In the genomic region with DNA sequence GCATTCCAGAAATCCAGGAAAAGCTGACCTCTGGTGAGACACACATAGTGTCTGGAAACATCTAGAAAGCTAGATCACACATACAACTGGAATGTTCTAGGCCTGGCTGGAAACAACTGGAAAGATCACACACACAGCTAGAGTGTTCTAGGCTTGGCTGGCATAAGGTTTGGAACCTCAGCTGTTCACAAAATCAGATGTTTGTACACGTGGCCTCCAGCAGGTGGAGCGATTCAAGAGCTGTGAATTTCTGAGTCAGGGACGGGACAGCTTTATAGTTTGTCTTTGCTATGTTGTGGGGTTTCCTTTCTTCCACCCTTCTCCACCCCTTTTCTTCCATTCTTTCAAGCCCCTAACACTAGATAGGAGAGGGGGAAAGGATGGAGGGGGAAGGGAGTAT, we compare ENCODE assay signal across 8 mouse cellular contexts. TPM values are rescaled to one million over a fixed set of nuclear protein-coding genes. Genes with fewer than 3 reads are reported as not detected.
DNase-seq lines count a peak whose midpoint lies in the region; ATAC-seq and TF ChIP-seq lines count a peak whose summit lies in the region.

No protein-coding gene starts in this region.

- peak; percentile 71 for ATAC-seq in forebrain, postnatal 0 days
- peak; percentile 18; the same call in 1 of the 2 replicates for ATAC-seq in intestine, embryonic 16.5 days
- ATAC-seq in megakaryocyte, adult 5-6 weeks (ENCODE audit: poor library complexity, severe bottlenecking), result peak; percentile 73
- ATAC-seq in stomach, embryonic 15.5 days (ENCODE audit: insufficient read depth, low FRiP score, low read depth), result peak; percentile 23; the same call in 1 of the 2 replicates

- H3K27ac ChIP-seq in forebrain, postnatal 0 days (ENCODE audit: low read depth, low read length), result no peak overlapping the region
- H3K27ac ChIP-seq in forebrain, embryonic 10.5 days, result no peak overlapping the region
- H3K27ac ChIP-seq in spleen, adult 2 months (ENCODE audit: insufficient read depth, low read length), result no peak overlapping the region
- H3K27ac ChIP-seq in intestine, embryonic 16.5 days (ENCODE audit: low read length), result no peak overlapping the region
- H3K27ac ChIP-seq in stomach, embryonic 15.5 days, result no peak overlapping the region

- 1% methylated on average over 3 of the region's 3 CpGs for WGBS in forebrain, postnatal 0 days
- 20% methylated on average over 3 of the region's 3 CpGs for WGBS in forebrain, embryonic 10.5 days
- WGBS in spleen, adult 2 months, result 3% methylated on average over 3 of the region's 3 CpGs
- 2% methylated on average over 3 of the region's 3 CpGs for WGBS in intestine, embryonic 16.5 days
- WGBS in stomach, embryonic 15.5 days, result 9% methylated on average over 3 of the region's 3 CpGs

- no peak overlapping the region for H3K9ac ChIP-seq in forebrain, postnatal 0 days
- no peak overlapping the region for H3K9ac ChIP-seq in intestine, embryonic 16.5 days (ENCODE audit: low read depth, low read length)
- H3K9ac ChIP-seq in stomach, embryonic 15.5 days, result no peak overlapping the region

- TF ChIP-seq CTCF in forebrain, postnatal 0 days (IDR thresholded peaks at IDR 0.05; ENCODE audit: low read depth), result peak; percentile 80
- peak; percentile 61; the same call in 1 of the 2 replicates for TF ChIP-seq CTCF in spleen, adult 2 months (IDR thresholded peaks at IDR 0.05; ENCODE audit: extremely low read depth, insufficient read depth, insufficient read length, insufficient replicate concordance)

- H3K27me3 ChIP-seq in forebrain, postnatal 0 days (ENCODE audit: insufficient read depth, low read length), result no peaks in the 10 kb centered on the region
- H3K27me3 ChIP-seq in forebrain, embryonic 10.5 days (ENCODE audit: poor library complexity, severe bottlenecking), result no peaks in the 10 kb centered on the region
- no peaks in the 10 kb centered on the region for H3K27me3 ChIP-seq in spleen, adult 2 months (ENCODE audit: control insufficient read depth, insufficient read depth, low read length)
- H3K27me3 ChIP-seq in intestine, embryonic 16.5 days (replicated peaks; ENCODE audit: control insufficient read depth, insufficient read depth, low read length), result no peaks in the 10 kb centered on the region
- H3K27me3 ChIP-seq in stomach, embryonic 15.5 days (replicated peaks), result no peaks in the 10 kb centered on the region

- H3K4me1 ChIP-seq in forebrain, postnatal 0 days (ENCODE audit: insufficient read depth), result no peaks in the 10 kb centered on the region
- H3K4me1 ChIP-seq in forebrain, embryonic 10.5 days, result no peaks in the 10 kb centered on the region
- H3K4me1 ChIP-seq in spleen, adult 2 months (ENCODE audit: control insufficient read depth, insufficient read depth, insufficient read length), result no peaks in the 10 kb centered on the region
- no peaks in the 10 kb centered on the region for H3K4me1 ChIP-seq in intestine, embryonic 16.5 days (ENCODE audit: control insufficient read depth, insufficient read depth, low read length)
- H3K4me1 ChIP-seq in stomach, embryonic 15.5 days, result 0 out of 2 replicates have a peak, but pooled peaks cover 3% of the 10 kb centered on the region

- no peak overlapping the region for H3K4me2 ChIP-seq in forebrain, postnatal 0 days (ENCODE audit: low read depth)
- no peak overlapping the region for H3K4me2 ChIP-seq in intestine, embryonic 16.5 days (ENCODE audit: low read depth, low read length)
- H3K4me2 ChIP-seq in stomach, embryonic 15.5 days, result no peak overlapping the region

- H3K36me3 ChIP-seq in forebrain, postnatal 0 days (ENCODE audit: insufficient read depth), result no peaks in the 10 kb centered on the region
- peaks cover 11% of the 10 kb centered on the region for H3K36me3 ChIP-seq in forebrain, embryonic 10.5 days (replicated peaks)
- H3K36me3 ChIP-seq in spleen, adult 2 months (ENCODE audit: control insufficient read depth, insufficient read depth, low read length), result no peaks in the 10 kb centered on the region
- H3K36me3 ChIP-seq in intestine, embryonic 16.5 days (ENCODE audit: control insufficient read depth, insufficient read depth, low read length), result no peaks in the 10 kb centered on the region
- H3K36me3 ChIP-seq in stomach, embryonic 15.5 days, result no peaks in the 10 kb centered on the region

- DNase-seq in forebrain, postnatal 0 days, result peak; percentile 82
- DNase-seq in forebrain, embryonic 10.5 days (ENCODE audit: extremely low spot score, low spot score), result no peak
- DNase-seq in spleen, adult 2 months (ENCODE audit: low read depth in 1 of 2, low spot score in 2 of 2), result peak in 1 of 2 experiments; percentile 58
- no peak for DNase-seq in spleen, adult 12 weeks (ENCODE audit: low spot score)
- peak; percentile 74 to 81 for DNase-seq in cerebellum, postnatal 36 days

- no peaks in the 10 kb centered on the region for H3K9me3 ChIP-seq in forebrain, postnatal 0 days (ENCODE audit: low read length)
- no peaks in the 10 kb centered on the region for H3K9me3 ChIP-seq in forebrain, embryonic 10.5 days
- H3K9me3 ChIP-seq in intestine, embryonic 16.5 days (ENCODE audit: control insufficient read depth, low read length), result no peaks in the 10 kb centered on the region
- no peaks in the 10 kb centered on the region for H3K9me3 ChIP-seq in stomach, embryonic 15.5 days

- TF ChIP-seq POLR2A in spleen, adult 2 months (IDR thresholded peaks at IDR 0.05; ENCODE audit: low read depth, low read length), result no peak

- no peak overlapping the region for H3K4me3 ChIP-seq in forebrain, postnatal 0 days (ENCODE audit: low read depth, low read length)
- H3K4me3 ChIP-seq in forebrain, embryonic 10.5 days, result no peak overlapping the region
- no peak overlapping the region for H3K4me3 ChIP-seq in spleen, adult 2 months (ENCODE audit: extremely low read depth, insufficient read depth, insufficient read length)
- no peak overlapping the region for H3K4me3 ChIP-seq in intestine, embryonic 16.5 days (ENCODE audit: low read length)
- no peak overlapping the region for H3K4me3 ChIP-seq in stomach, embryonic 15.5 days (replicated peaks)

RNA-seq across cellular contexts. Expression of a gene that starts 4.7 kb away (rescaled TPM):
- 0.19 and 0.46 TPM in 2 replicates for total RNA-seq in forebrain, postnatal 0 days (2014; rRNA removed)
- polyA plus RNA-seq in forebrain, postnatal 0 days (2015; fragmentation: Nextera tagmentation; extraction: Ambion mirVana), result 0.07 and 0.25 TPM in 2 replicates
- polyA plus RNA-seq in forebrain, embryonic 10.5 days (2016; fragmentation: Nextera tagmentation; extraction: Ambion mirVana), result 0.12 and 0.20 TPM in 2 replicates
- polyA plus RNA-seq in spleen, adult 2 months (2012; rRNA removed), result 0.04 and 0.49 TPM in 2 replicates
- polyA plus RNA-seq in intestine, embryonic 16.5 days (2015; fragmentation: Nextera tagmentation; extraction: Ambion mirVana), result 0.78 and 0.93 TPM in 2 replicates
- not detected in 2 replicates for total RNA-seq in megakaryocyte, adult 5-6 weeks (2015)
- not detected in 2 replicates for total RNA-seq in megakaryocyte, adult 5-6 weeks (2017)
- polyA plus RNA-seq in stomach, embryonic 15.5 days (2015; fragmentation: Nextera tagmentation; extraction: Ambion mirVana), result 1.4 and 1.8 TPM in 2 replicates

RNA-seq across cellular contexts. Expression of a gene that starts 9.6 kb away (rescaled TPM):
- not detected in 2 replicates for total RNA-seq in forebrain, postnatal 0 days (2014; rRNA removed)
- not detected in 2 replicates for polyA plus RNA-seq in forebrain, postnatal 0 days (2015; fragmentation: Nextera tagmentation; extraction: Ambion mirVana)
- polyA plus RNA-seq in forebrain, embryonic 10.5 days (2016; fragmentation: Nextera tagmentation; extraction: Ambion mirVana), result not detected in 2 replicates
- 0.13 TPM in 1 of 2 replicates, not detected in the other for polyA plus RNA-seq in spleen, adult 2 months (2012; rRNA removed)
- polyA plus RNA-seq in intestine, embryonic 16.5 days (2015; fragmentation: Nextera tagmentation; extraction: Ambion mirVana), result not detected in 2 replicates
- total RNA-seq in megakaryocyte, adult 5-6 weeks (2015), result not detected in 2 replicates
- total RNA-seq in megakaryocyte, adult 5-6 weeks (2017), result 0.61 TPM in 1 of 2 replicates, not detected in the other
- polyA plus RNA-seq in stomach, embryonic 15.5 days (2015; fragmentation: Nextera tagmentation; extraction: Ambion mirVana), result not detected in 2 replicates

RNA-seq across cellular contexts. Expression of a gene that starts 10.3 kb away (rescaled TPM):
- 120 and 127 TPM in 2 replicates for total RNA-seq in forebrain, postnatal 0 days (2014; rRNA removed)
- polyA plus RNA-seq in forebrain, postnatal 0 days (2015; fragmentation: Nextera tagmentation; extraction: Ambion mirVana), result 276 and 297 TPM in 2 replicates
- polyA plus RNA-seq in forebrain, embryonic 10.5 days (2016; fragmentation: Nextera tagmentation; extraction: Ambion mirVana), result 247 and 254 TPM in 2 replicates
- 129 and 163 TPM in 2 replicates for polyA plus RNA-seq in spleen, adult 2 months (2012; rRNA removed)
- 178 and 185 TPM in 2 replicates for polyA plus RNA-seq in intestine, embryonic 16.5 days (2015; fragmentation: Nextera tagmentation; extraction: Ambion mirVana)
- 24.6 and 25.0 TPM in 2 replicates for total RNA-seq in megakaryocyte, adult 5-6 weeks (2015)
- total RNA-seq in megakaryocyte, adult 5-6 weeks (2017), result 31.8 and 37.4 TPM in 2 replicates
- polyA plus RNA-seq in stomach, embryonic 15.5 days (2015; fragmentation: Nextera tagmentation; extraction: Ambion mirVana), result 157 and 168 TPM in 2 replicates

RNA-seq across cellular contexts. Expression of a gene that starts 11.6 kb away (rescaled TPM):
- 3.5 and 4.9 TPM in 2 replicates for total RNA-seq in forebrain, postnatal 0 days (2014; rRNA removed)
- polyA plus RNA-seq in forebrain, postnatal 0 days (2015; fragmentation: Nextera tagmentation; extraction: Ambion mirVana), result 1.9 and 3.6 TPM in 2 replicates
- polyA plus RNA-seq in forebrain, embryonic 10.5 days (2016; fragmentation: Nextera tagmentation; extraction: Ambion mirVana), result 6.4 and 7.2 TPM in 2 replicates
- 1.5 and 1.6 TPM in 2 replicates for polyA plus RNA-seq in spleen, adult 2 months (2012; rRNA removed)
- polyA plus RNA-seq in intestine, embryonic 16.5 days (2015; fragmentation: Nextera tagmentation; extraction: Ambion mirVana), result 1.9 and 2.2 TPM in 2 replicates
- total RNA-seq in megakaryocyte, adult 5-6 weeks (2015), result 15.5 and 18.3 TPM in 2 replicates
- 14.2 and 16.0 TPM in 2 replicates for total RNA-seq in megakaryocyte, adult 5-6 weeks (2017)
- polyA plus RNA-seq in stomach, embryonic 15.5 days (2015; fragmentation: Nextera tagmentation; extraction: Ambion mirVana), result 3.5 and 3.7 TPM in 2 replicates

RNA-seq across cellular contexts. Expression of a gene that starts 17.3 kb away (rescaled TPM):
- total RNA-seq in forebrain, postnatal 0 days (2014; rRNA removed), result 2,541 and 3,015 TPM in 2 replicates
- polyA plus RNA-seq in forebrain, postnatal 0 days (2015; fragmentation: Nextera tagmentation; extraction: Ambion mirVana), result 5,542 and 6,210 TPM in 2 replicates
- polyA plus RNA-seq in forebrain, embryonic 10.5 days (2016; fragmentation: Nextera tagmentation; extraction: Ambion mirVana), result 5,105 and 5,277 TPM in 2 replicates
- polyA plus RNA-seq in spleen, adult 2 months (2012; rRNA removed), result 2,804 and 3,579 TPM in 2 replicates
- 7,117 and 7,555 TPM in 2 replicates for polyA plus RNA-seq in intestine, embryonic 16.5 days (2015; fragmentation: Nextera tagmentation; extraction: Ambion mirVana)
- total RNA-seq in megakaryocyte, adult 5-6 weeks (2015), result 2,869 and 3,213 TPM in 2 replicates
- total RNA-seq in megakaryocyte, adult 5-6 weeks (2017), result 1,589 and 1,786 TPM in 2 replicates
- polyA plus RNA-seq in stomach, embryonic 15.5 days (2015; fragmentation: Nextera tagmentation; extraction: Ambion mirVana), result 4,747 and 4,817 TPM in 2 replicates

Comparison
In these comparisons a context has a peak if more than half of its experiments do, and no peak if none do; other contexts are left out.
1. DNase-seq: peak in forebrain, postnatal 0 days (single experiment) and cerebellum, postnatal 36 days (2 of 2); none in forebrain, embryonic 10.5 days (single experiment) and spleen, adult 12 weeks (single experiment).
2. ATAC-seq: peak in every context shown above with its lines; median percentile 73 in megakaryocyte, adult 5-6 weeks; 71 in forebrain, postnatal 0 days; 23 in stomach, embryonic 15.5 days; 18 in intestine, embryonic 16.5 days.